Mouse (Mus musculus) E14TG2a.4 (cell line): ENCODE measurements around the gene Dap.

Source experiments
- CTCF ChIP-seq: conservative IDR thresholded peaks from 2 replicates; pipeline ENCODE4 v1.5.1; 2014; ENCODE audit warnings: low read length
- NANOG ChIP-seq: IDR thresholded peaks from 2 replicates; pipeline ENCODE4 v1.6.1; 2014; ENCODE audit warnings: borderline replicate concordance, low read length, mixed read lengths
- POU5F1 ChIP-seq: IDR thresholded peaks from 2 replicates; pipeline ENCODE4 v1.6.1; 2014; ENCODE audit warnings: low read length, borderline replicate concordance

- TF ChIP-seq CTCF, result no peak
- no peak for TF ChIP-seq POU5F1
- no peak for TF ChIP-seq NANOG
Measured at GRCm38 (mm10) chr15:31312001-31312400, 87.9 kb downstream of the Dap start.
